Mouse (Mus musculus) embryonic fibroblast, embryonic 13.5 days (primary cell): ENCODE measurements around the gene 1700061G19Rik. TPM values are rescaled to one million over a fixed set of nuclear protein-coding genes. Genes with fewer than 3 reads are reported as not detected.

Experiments used
- H3K27ac ChIP-seq: 2 replicates; pipeline ENCODE4 v1.5.1; 2012; ENCODE audit warnings: low read length, control low read depth, inconsistent platforms; ENCODE audit not compliant: insufficient read depth
- H3K4me1 ChIP-seq: 2 replicates; pipeline ENCODE4 v1.6.1; 2011; ENCODE audit warnings: low read length; ENCODE audit not compliant: control insufficient read depth, insufficient read depth
- H3K4me3 ChIP-seq: 2 replicates; pipeline ENCODE4 v1.5.1; 2011; ENCODE audit warnings: mild to moderate bottlenecking, control low read depth, low read length; ENCODE audit not compliant: insufficient read depth
- CTCF ChIP-seq: IDR thresholded peaks from 2 replicates; pipeline ENCODE4 v1.5.1; 2011; ENCODE audit warnings: mild to moderate bottlenecking, control low read depth, low read length, moderate library complexity, borderline replicate concordance; ENCODE audit not compliant: insufficient read depth
- POLR2A ChIP-seq: IDR thresholded peaks from 2 replicates; pipeline ENCODE4 v1.6.1; 2011; ENCODE audit warnings: low read depth, mild to moderate bottlenecking, control low read depth, low read length, moderate library complexity
- polyA plus RNA-seq: library from polyadenylated mRNA; stranded (reverse); fragments of >200 nt; gene quantifications from 2 replicates; pipeline ENCODE4 v1.2.4, GENCODE M21; 2011; ENCODE audit warnings: low read depth; ENCODE audit not compliant: missing spikeins, insufficient read length

The 1700061G19Rik gene
- polyA plus RNA-seq, 1 experiment: not detected

DNA sequence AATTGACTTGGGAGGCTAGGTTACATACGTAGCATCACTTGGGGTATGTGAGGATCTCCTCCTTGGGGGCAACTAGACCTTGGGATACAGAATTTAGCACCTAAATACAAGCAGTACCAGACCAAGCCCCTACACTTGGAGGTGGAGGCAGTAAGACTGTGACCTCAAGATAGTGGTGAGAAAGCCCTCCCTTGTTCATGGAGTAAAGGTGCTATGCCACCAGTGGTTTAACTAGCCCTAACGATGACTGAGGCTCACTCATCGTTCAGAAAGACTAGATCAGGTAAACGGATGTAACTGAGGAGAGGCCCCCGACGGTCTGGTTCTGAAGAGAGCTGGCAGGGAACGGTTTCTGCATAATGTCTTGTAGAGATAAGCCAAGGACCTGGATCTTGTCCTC lies 61.5 kb downstream of the 1700061G19Rik start:
- 0 out of 2 replicates have a peak, but pooled peaks cover 2% of the 10 kb centered on the region for H3K4me1 ChIP-seq
- H3K27ac ChIP-seq: no peak overlapping the region
- H3K4me3 ChIP-seq: no peak overlapping the region
- TF ChIP-seq POLR2A: no peak
- TF ChIP-seq CTCF: no peak

Other genes with a start within 250 kb of the 1700061G19Rik start
- 84.6 and 91.7 TPM in 2 replicates for gene Lonp1, start 248.6 kb upstream of the 1700061G19Rik start, polyA plus RNA-seq
- gene Catsperd, start 247.3 kb upstream of the 1700061G19Rik start, polyA plus RNA-seq: 0.38 and 0.56 TPM in 2 replicates
- 42.3 and 45.7 TPM in 2 replicates for gene Ranbp3, start 202.2 kb upstream of the 1700061G19Rik start, polyA plus RNA-seq
- gene Ndufa11, start 157.7 kb upstream of the 1700061G19Rik start, polyA plus RNA-seq: 114 and 127 TPM in 2 replicates
- 15.0 and 15.1 TPM in 2 replicates for gene Vmac, start 157.5 kb upstream of the 1700061G19Rik start, polyA plus RNA-seq
- not detected in 2 replicates for gene Nrtn, start 117.9 kb upstream of the 1700061G19Rik start, polyA plus RNA-seq
- gene Dus3l, start 110.7 kb upstream of the 1700061G19Rik start, polyA plus RNA-seq: 17.4 and 17.6 TPM in 2 replicates
- gene Prr22, start 105.2 kb upstream of the 1700061G19Rik start, polyA plus RNA-seq: not detected in 2 replicates
- gene Rfx2, start 44.5 kb upstream of the 1700061G19Rik start, polyA plus RNA-seq: 0.70 and 0.86 TPM in 2 replicates
- not detected in 2 replicates for gene Acsbg2, start 1.0 kb upstream of the 1700061G19Rik start, polyA plus RNA-seq
- gene Mllt1, start 59.9 kb downstream of the 1700061G19Rik start, polyA plus RNA-seq: 32.8 and 33.6 TPM in 2 replicates
- not detected in 2 replicates for gene Acer1, start 106.6 kb downstream of the 1700061G19Rik start, polyA plus RNA-seq
- 46.5 and 49.5 TPM in 2 replicates for gene Clpp, start 114.8 kb downstream of the 1700061G19Rik start, polyA plus RNA-seq
- gene Alkbh7, start 121.9 kb downstream of the 1700061G19Rik start, polyA plus RNA-seq: 8.2 and 8.6 TPM in 2 replicates
- not detected in 2 replicates for gene Pspn, start 124.5 kb downstream of the 1700061G19Rik start, polyA plus RNA-seq
- 49.7 and 62.1 TPM in 2 replicates for gene Gtf2f1, start 135.8 kb downstream of the 1700061G19Rik start, polyA plus RNA-seq
- not detected in 2 replicates for gene Gm17949, start 136.0 kb downstream of the 1700061G19Rik start, polyA plus RNA-seq
- gene Khsrp, start 156.0 kb downstream of the 1700061G19Rik start, polyA plus RNA-seq: 77.2 and 82.4 TPM in 2 replicates
- not detected in 2 replicates for gene Slc25a41, start 166.2 kb downstream of the 1700061G19Rik start, polyA plus RNA-seq
- not detected in 2 replicates for gene Crb3, start 183.6 kb downstream of the 1700061G19Rik start, polyA plus RNA-seq
- gene Slc25a23, start 184.4 kb downstream of the 1700061G19Rik start, polyA plus RNA-seq: 8.4 and 10.4 TPM in 2 replicates
- 0.40 TPM in 1 of 2 replicates, not detected in the other for gene Dennd1c, start 203.0 kb downstream of the 1700061G19Rik start, polyA plus RNA-seq
- gene Tubb4a, start 212.3 kb downstream of the 1700061G19Rik start, polyA plus RNA-seq: 0.95 and 1.7 TPM in 2 replicates
- 4.3 and 6.3 TPM in 2 replicates for gene Tnfsf9, start 229.8 kb downstream of the 1700061G19Rik start, polyA plus RNA-seq